Mouse (Mus musculus) B cell, adult (primary cell): ENCODE measurements around the gene Bcl2l2. TPM values are rescaled to one million over a fixed set of nuclear protein-coding genes. Genes with fewer than 3 reads are reported as not detected.

Experiments used
- total RNA-seq: library from RNA; stranded (reverse); gene quantifications from 4 replicates; pipeline ENCODE4 v1.2.4, GENCODE M21; 2023; ENCODE audit not compliant: inconsistent age

Bcl2l2 gene
- 7.1 to 13.1 TPM (median 10.6 TPM) in 4 replicates for total RNA-seq

DNA sequence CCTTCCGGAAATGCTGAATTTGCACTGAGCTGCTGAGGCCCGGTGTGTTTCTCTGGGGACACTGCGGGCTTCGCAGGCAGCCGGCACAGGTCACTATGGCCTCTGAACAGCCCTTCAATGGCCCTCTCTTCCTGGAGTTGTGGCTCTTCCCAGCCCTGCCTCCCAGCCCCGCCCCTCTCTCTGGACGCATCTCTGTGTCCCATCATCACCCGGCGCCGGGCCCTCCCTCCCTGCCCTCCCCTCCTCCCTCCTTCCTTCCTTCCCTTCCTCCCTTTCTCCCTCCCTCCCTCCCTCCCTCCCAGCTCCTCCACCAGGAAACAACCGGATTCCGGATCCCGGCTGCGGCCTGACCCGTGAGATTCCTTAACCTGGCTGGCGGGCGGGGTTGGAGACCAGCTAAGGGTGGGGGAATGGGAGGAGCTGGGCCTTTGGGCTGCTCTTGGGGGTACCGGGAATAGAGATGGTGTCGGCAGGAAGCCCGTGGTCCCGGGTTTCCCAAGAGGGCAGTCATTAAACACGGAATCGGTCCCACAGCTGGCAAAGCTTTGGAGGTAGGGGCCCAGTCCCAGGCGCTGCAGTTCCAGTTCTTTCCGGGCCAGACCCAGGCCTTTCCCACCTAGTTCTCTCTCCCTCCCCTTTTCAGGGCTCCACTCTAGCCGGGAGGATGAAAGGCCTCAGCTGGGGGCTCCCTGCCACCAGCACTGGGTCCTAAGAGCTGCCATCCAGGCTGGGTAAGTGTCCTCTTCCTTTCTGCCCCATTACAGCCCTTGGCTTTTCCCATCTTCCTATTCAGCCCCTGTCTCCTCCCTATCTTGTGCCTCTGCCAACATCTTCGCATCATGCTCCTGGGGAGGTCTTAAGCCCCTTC is at the start of gene Bcl2l2, which contains the start of gene Gm20521:
Gene Bcl2l2, plus strand, starts transcription at position 224 of the 868 bp plus-strand sequence.
Gene Gm20521, plus strand, starts transcription at position 288 of the 868 bp plus-strand sequence.

DNA sequence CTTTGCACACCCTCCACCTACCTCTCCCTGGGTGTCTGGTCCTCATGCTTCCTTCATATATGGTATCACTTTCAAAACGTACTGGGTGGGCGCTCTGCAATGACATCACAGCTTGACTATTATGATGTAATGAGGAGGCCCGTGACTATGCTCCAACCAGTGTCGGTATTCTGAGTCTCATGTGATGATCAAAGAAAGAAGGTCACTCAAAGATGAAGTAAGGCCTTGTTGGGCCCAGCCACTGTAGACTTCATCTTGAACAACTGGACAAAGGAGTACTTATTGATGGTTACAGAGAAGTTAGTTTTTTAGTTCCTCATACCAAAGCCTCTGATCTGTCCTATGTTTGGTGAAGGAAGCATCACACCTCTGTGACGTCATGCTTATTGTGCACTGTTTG is 12.3 kb upstream of the Bcl2l2 start, which contains the start of gene Homez:
Gene Homez, minus strand, starts transcription at position 101 of the 400 bp plus-strand sequence.

DNA sequence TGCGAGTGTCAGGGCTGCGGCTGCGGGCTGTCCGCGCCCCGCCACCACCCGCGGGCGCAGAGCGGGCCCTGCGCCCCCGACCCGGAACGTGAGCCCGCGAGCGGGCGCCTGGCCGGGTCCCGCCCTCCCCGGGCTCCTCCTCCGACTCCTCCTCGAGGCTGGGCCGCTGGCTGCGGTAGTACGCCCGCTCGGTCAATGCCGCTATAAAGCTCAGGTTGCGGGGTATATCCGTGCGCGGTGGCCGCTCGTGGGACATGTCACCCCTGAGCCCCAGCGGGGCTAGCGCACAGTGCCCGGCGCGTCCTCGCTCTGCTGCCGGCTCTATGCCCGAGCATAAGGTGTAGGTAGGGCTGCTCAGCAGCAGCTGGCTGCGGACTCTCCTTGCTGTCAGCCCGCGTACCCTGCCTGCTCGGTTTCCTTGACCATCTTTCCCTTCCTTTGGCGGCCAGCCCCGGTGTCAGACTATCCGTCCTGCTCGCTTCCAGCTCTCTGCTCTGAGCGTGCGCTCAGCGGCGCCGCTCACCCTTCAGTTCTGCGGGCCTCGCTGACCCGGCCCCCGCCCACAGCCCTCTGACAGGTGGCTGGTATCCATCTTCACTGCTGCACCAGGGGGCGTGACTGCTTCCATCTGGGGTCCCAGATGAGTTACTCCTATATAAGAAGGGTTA is 6.0 kb upstream of the Bcl2l2 start, which contains the start of gene Ppp1r3e:
Gene Ppp1r3e, minus strand, starts transcription at position 503 of the 668 bp plus-strand sequence.

DNA sequence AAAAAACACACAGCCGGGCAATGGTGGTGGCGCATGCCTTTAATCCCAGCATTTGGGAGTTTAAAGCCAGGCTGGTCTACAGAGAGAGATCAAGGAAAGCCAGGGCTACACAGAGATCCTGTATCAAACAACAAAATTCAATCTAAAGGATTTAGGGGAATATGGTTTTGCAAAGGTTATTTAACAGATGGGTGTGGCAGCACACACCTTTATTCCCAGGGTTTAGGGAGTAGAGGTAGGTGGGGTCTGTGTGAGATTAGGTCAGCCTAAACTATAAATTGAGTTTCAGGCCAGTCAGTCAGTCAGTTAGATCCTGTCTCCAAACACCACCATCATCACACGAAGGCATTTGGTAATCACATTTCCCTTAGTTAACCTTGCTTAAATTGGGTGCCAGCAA is 9.0 kb downstream of the Bcl2l2 start, which contains the start of gene Pabpn1:
Gene Pabpn1, plus strand, starts transcription at position 301 of the 400 bp plus-strand sequence.

DNA sequence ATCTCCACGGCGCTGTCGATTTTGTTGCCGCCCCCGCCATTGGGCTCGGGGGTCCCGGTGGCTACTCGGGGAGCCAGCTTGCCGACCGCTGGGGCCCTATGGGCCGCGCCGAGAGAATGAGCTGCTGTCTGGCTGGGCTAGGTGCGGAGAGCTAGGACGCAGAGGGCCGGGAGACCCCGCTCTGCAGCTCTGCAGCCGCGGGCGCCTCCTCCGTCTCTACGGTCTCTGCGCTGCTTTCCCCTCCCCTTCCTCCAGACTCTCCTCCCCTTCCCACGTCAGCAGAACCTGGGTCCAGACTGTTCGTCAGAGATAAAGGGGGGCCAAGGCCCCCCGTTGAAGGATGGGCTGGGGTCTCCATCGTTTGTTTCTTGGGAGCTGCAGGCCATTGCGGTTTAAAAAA is 29.7 kb downstream of the Bcl2l2 start, which contains the start of gene Slc22a17:
Gene Slc22a17, minus strand, starts transcription at position 247 of the 400 bp plus-strand sequence.

DNA sequence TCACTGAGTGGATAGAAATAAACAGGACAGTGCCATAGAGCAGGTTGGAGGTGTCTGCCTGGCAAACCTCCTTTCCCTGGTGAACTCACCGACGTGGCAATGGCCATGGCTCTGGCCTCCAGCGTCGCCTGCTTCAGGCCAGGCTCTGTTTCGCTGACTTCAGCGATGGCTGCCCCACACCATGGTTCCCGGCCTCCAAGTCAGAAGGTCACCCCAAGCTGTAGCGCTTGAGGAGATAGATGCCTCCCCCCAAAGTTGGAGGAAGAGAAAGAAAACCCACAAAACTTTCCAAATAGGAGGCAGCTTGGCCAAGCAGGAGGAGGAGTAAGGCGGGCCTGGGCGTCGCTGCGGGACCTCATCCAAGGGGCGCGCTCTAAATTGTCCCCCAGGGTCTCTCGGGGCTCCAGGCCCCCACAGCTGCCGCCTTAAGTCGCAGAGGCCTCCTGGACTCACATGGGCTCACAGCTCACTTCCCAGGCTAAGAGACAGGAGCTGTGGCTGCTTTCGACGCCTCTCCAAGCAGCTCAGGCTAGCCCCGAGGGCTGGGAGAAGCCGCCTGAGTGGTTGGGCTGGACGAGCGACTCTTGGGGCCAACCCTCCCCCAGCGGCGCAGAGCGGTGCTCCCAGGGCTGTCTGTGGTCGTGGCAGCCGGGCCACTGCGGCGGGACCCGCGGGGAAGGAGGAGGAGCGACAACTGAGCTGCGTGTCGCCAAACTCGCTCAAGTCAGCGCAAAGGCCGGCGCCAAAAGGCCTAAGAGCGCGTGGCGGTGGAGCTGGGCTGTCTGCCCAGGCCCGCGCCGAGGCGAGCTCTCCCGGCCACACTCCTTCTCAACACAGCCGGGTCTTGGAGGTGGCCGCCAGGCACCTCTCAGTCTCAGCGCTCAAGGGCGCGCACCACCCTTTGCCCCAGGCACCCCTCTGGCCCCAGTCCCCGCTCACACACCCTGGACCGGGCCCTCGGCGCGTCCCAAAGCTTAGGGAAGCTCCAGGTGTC is 42.5 kb downstream of the Bcl2l2 start, which contains the start of gene Efs:
Gene Efs, minus strand, starts transcription at position 778 of the 994 bp plus-strand sequence.

DNA sequence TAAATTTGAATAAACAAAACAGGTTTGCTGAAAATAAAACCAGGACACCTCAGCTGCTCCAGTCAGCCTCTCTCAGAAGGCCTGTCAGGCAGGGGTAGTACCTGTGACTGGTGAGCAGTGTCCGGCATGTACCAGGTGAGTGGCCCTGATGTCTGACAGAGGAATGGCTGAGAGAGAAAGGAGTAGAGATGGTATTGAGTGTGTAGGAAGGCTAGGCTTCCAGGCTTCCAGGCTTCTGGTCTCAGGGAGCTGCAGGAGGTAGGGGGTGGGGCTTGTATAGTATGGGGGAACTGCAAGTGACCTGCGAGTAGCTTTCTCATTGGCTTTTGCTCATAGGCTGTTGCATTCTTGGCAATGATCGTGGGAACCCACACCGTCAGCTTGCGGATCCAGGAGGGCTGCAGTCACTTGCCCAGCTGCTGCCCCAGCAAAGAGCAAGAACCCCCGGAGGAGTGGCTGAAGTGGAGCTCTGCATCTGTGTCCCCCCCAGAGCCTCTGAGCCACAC is 49.5 kb downstream of the Bcl2l2 start, which contains the start of gene Il25:
Gene Il25, plus strand, starts transcription at position 51 of the 506 bp plus-strand sequence.

DNA sequence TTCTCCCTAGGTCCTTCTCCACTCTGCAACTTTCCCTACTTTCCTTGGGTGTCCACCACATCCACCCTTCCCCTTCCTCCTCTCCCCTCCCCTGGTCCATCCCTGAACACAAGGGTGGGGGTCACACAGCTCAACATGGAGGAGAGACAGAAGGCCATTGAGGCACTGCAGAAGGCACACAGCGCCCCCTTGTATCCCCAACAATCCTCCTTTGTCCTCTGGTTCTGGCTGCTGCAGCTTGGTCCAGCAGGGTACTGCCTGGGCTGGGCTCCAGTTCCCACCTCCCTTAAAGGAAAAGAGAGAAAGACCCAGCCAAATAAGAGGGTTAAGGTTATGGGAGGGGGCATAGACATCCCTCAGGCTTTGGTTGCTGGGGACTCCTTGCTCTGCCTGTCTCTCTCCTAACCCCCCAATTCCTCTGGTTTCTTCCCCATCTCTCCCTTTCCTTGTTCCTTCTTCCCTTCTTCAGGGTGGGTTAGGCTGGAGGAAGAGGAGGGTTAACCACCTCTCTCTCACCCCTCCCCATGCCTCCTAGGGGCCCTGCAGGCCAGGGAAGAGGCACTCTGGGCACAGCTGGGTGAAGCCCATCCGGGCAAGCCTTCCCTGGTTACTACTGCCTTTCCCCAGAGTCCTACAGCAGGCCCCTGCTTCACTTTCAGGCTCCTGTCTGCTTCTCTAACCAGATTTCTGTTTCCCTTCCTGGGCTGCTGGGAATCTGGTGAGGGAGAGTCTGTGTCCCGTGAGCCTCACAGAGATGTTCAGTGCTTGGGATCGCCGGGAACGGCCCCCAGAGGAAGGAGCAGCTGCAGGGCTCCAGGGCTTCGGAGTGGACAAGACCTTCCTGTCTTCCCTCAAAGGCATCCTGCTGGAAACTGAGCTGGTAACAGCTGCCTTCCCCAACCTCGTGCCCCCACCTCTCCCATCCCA is 53.0 kb downstream of the Bcl2l2 start, which contains the start of gene Cmtm5:
Gene Cmtm5, plus strand, starts transcription at position 358 of the 927 bp plus-strand sequence.

Other genes with a start within 250 kb of the Bcl2l2 start
- gene Gm17606, start 242.4 kb upstream of the Bcl2l2 start, total RNA-seq = not detected in 4 replicates
- 3.8 to 6.9 TPM (median 4.5 TPM) in 4 replicates for gene Cdh24, start 242.0 kb upstream of the Bcl2l2 start, total RNA-seq
- gene 1700123O20Rik, start 197.2 kb upstream of the Bcl2l2 start, total RNA-seq = 25.3 to 32.9 TPM (median 30.5 TPM) in 4 replicates
- 488 to 550 TPM (median 542 TPM) in 4 replicates for gene Acin1, start 196.4 kb upstream of the Bcl2l2 start, total RNA-seq
- not detected in 4 replicates for gene Gm29776, start 184.5 kb upstream of the Bcl2l2 start, total RNA-seq
- gene Cebpe, start 171.2 kb upstream of the Bcl2l2 start, total RNA-seq = not detected in 4 replicates
- gene Slc7a8, start 101.4 kb upstream of the Bcl2l2 start, total RNA-seq = 0.27 to 0.51 TPM (median 0.37 TPM) in 4 replicates
- not detected in 4 replicates for gene Rnf212b, start 69.2 kb upstream of the Bcl2l2 start, total RNA-seq
- gene Homez, start 12.4 kb upstream of the Bcl2l2 start, total RNA-seq = 4.9 to 10.9 TPM (median 7.9 TPM) in 4 replicates
- gene Ppp1r3e, start 5.8 kb upstream of the Bcl2l2 start, total RNA-seq = 2.1 to 3.8 TPM (median 2.4 TPM) in 4 replicates
- gene Gm20521, start 64 bp downstream of the Bcl2l2 start, total RNA-seq = 1.8 to 3.4 TPM (median 3.3 TPM) in 3 of 4 replicates, not detected in the other
- 262 to 290 TPM (median 280 TPM) in 4 replicates for gene Pabpn1, start 9.1 kb downstream of the Bcl2l2 start, total RNA-seq
- gene Slc22a17, start 29.8 kb downstream of the Bcl2l2 start, total RNA-seq = 2.4 to 3.5 TPM (median 2.8 TPM) in 4 replicates
- not detected in 4 replicates for gene Efs, start 42.7 kb downstream of the Bcl2l2 start, total RNA-seq
- not detected in 4 replicates for gene Il25, start 49.3 kb downstream of the Bcl2l2 start, total RNA-seq
- not detected in 4 replicates for gene Cmtm5, start 52.9 kb downstream of the Bcl2l2 start, total RNA-seq
- not detected in 4 replicates for gene Myh6, start 83.5 kb downstream of the Bcl2l2 start, total RNA-seq
- not detected in 4 replicates for gene Gm17428, start 93.6 kb downstream of the Bcl2l2 start, total RNA-seq
- gene Myh7, start 111.2 kb downstream of the Bcl2l2 start, total RNA-seq = not detected in 4 replicates
- 69.4 to 83.2 TPM (median 75.4 TPM) in 4 replicates for gene Ngdn, start 132.1 kb downstream of the Bcl2l2 start, total RNA-seq
- 14.3 to 17.6 TPM (median 16.0 TPM) in 4 replicates for gene Zfhx2, start 208.9 kb downstream of the Bcl2l2 start, total RNA-seq
- gene Thtpa, start 211.4 kb downstream of the Bcl2l2 start, total RNA-seq = 5.5 to 7.5 TPM (median 6.3 TPM) in 4 replicates
- gene Ap1g2, start 223.2 kb downstream of the Bcl2l2 start, total RNA-seq = 120 to 145 TPM (median 128 TPM) in 4 replicates
- gene Jph4, start 233.6 kb downstream of the Bcl2l2 start, total RNA-seq = not detected in 4 replicates